Mouse (Mus musculus) liver, embryonic 16.5 days (tissue): ENCODE data around the gene Uhrf1. TPM values are rescaled to one million over a fixed set of nuclear protein-coding genes. Genes with fewer than 3 reads are reported as not detected.
A peak's percentile ranks its signal among the peaks of the same experiment; 100 is the strongest.

ENCODE experiments used
- ATAC-seq: fragments of 200-750 bp; cut with Nextera tagmentation; 2 replicates; pipeline ENCODE4 v1.8.0; 2017; ENCODE audit warnings: low read depth, mild to moderate bottlenecking, moderate number of reproducible peaks, moderate library complexity
- H3K27ac ChIP-seq: fragments of 300-500 bp; sonication (generic); 2 replicates; pipeline ENCODE4 v1.5.1; 2014; ENCODE audit warnings: mild to moderate bottlenecking, low read length
- H3K27me3 ChIP-seq: fragments of 300-500 bp; sonication (generic); 2 replicates; pipeline ENCODE4 v1.6.1; 2014; ENCODE audit warnings: low read depth, low read length, mixed read lengths; ENCODE audit not compliant: control insufficient read depth, insufficient read depth
- H3K36me3 ChIP-seq: fragments of 300-500 bp; sonication (generic); 2 replicates; pipeline ENCODE4 v1.6.1; 2014; ENCODE audit warnings: mild to moderate bottlenecking; ENCODE audit not compliant: control insufficient read depth, insufficient read depth
- H3K4me1 ChIP-seq: fragments of 300-500 bp; sonication (generic); 2 replicates; pipeline ENCODE4 v1.6.1; 2014; ENCODE audit warnings: low read depth, low read length, mixed read lengths; ENCODE audit not compliant: control insufficient read depth
- H3K4me2 ChIP-seq: fragments of 300-500 bp; sonication (generic); 2 replicates; pipeline ENCODE4 v1.6.1; 2014; ENCODE audit warnings: low read depth, low read length, mixed read lengths
- H3K4me3 ChIP-seq: fragments of 300-500 bp; sonication (generic); 2 replicates; pipeline ENCODE4 v1.5.1; 2014; ENCODE audit warnings: low read depth, mild to moderate bottlenecking, low read length
- H3K9ac ChIP-seq: fragments of 300-500 bp; sonication (generic); 2 replicates; pipeline ENCODE4 v1.6.1; 2014; ENCODE audit warnings: low read depth, low read length
- H3K9me3 ChIP-seq: fragments of 300-500 bp; sonication (generic); replicated peaks from 2 replicates; pipeline ENCODE4 v1.6.1; 2016; ENCODE audit warnings: low read length; ENCODE audit not compliant: control insufficient read depth
- WGBS: fragments of 180-500 bp; shearing (Covaris S2); extraction: QIAGEN DNeasy Blood & Tissue Kit; methylation state at CpG from one replicate; pipeline ENCODE4 v1.1.7; 2014; ENCODE audit not compliant: insufficient replicate concordance; 5-methylcytosine and 5-hydroxymethylcytosine counted together
- polyA plus RNA-seq: library from polyadenylated mRNA; unstranded; fragments of >200 nt; fragmentation: Nextera tagmentation; extraction: Ambion mirVana; gene quantifications from 2 replicates; pipeline ENCODE4 v1.2.1, GENCODE M21; 2015

Gene Uhrf1
- polyA plus RNA-seq, 1 experiment from 2014 or later: 86.0 TPM

DNA sequence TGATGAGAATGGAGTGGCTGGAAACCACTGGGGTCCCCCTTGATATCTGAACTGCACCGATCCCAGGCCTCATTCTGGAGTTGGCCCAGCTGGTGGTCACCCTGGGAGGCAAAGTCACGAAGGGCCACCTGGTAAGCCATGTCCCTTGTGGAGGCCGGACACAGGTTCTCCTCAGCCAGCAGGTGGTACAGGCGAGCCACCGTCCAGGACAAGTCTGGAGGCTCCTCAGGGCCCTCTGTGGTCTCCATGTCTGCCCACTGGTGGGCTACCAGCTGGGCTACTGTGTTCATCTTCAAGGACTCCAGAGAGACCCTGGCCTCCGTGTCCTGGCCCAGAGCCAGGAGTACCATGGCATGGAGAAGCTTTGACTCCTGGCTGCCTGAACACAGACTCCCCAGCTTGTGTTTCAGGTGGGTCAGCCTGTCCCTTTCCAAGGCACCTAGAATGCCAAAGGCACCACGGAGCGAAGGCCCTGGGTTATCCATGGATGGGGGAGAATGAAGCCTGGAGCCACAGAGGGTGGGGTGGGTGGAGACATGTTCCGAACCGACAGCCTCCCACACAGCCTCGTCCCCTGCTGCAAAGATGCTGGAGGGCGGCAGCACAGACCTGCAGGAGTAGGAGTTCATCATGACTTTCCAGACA is 31.4 kb upstream of the Uhrf1 start:
- Histone ChIP-seq H3K9ac (no peak overlapping the region), H3K27ac (no peak overlapping the region), H3K9me3 (no peaks in the 10 kb centered on the region), H3K36me3 (peaks cover 8% of the 10 kb centered on the region), H3K27me3 (no peaks in the 10 kb centered on the region), H3K4me1 (peaks cover 37% of the 10 kb centered on the region), H3K4me3 (no peak overlapping the region), H3K4me2 (no peak overlapping the region)
- 77% methylated on average over 12 of the region's 12 CpGs for WGBS
- no peak for ATAC-seq

DNA sequence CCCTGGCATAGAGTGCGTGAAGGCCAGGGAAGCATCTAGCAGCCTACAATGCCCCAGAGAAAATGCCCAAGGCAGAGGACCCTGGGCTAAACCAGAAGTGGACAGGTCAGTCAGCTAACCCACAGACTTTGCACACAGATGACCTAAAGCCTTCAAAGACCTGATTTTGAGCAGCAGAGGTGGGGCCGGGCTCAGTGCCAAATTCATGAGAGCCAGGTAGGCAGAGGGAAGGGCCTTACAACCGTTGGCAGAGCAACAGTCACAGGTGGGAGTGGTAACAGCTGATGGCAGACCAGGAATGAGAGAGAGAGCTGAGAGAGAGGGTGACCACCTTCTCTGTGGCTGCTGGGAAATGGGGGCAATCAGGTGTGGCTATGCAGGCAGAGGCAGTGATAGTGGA is 30.5 kb upstream of the Uhrf1 start:
- no peak for ATAC-seq
- 0 out of 2 replicates have a peak overlapping the region, but pooled peaks have one; percentile 10 for H3K4me2 ChIP-seq
- H3K9me3 ChIP-seq: no peaks in the 10 kb centered on the region
- no peak overlapping the region for H3K9ac ChIP-seq
- no peak overlapping the region for H3K27ac ChIP-seq
- H3K4me3 ChIP-seq: no peak overlapping the region
- peaks cover 46% of the 10 kb centered on the region for H3K4me1 ChIP-seq
- peaks cover 8% of the 10 kb centered on the region for H3K36me3 ChIP-seq
- WGBS: 62% methylated on average over 3 of the region's 3 CpGs
- H3K27me3 ChIP-seq: no peaks in the 10 kb centered on the region

DNA sequence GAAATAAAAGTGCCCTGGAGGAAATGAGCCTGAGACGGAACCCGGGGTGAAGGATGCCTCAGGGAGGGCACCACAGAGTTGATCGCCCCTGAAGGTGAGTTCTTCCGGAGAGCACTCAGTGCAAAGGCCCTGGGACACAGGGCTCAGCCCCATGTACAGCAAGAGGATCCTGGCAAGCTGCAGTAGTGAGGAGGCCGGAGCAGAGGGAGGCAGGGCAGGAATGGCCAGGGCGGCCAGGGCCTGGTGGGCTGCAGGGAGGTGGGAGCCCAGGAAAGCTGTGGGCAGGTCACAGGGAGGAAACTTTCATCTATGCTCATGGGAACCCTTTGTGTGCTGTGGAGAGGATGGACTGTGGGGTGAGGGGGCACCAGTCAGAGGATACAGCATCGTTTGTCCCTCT is 29.6 kb upstream of the Uhrf1 start:
- H3K9ac ChIP-seq: 0 out of 2 replicates have a peak overlapping the region, but pooled peaks have one; percentile 0

DNA sequence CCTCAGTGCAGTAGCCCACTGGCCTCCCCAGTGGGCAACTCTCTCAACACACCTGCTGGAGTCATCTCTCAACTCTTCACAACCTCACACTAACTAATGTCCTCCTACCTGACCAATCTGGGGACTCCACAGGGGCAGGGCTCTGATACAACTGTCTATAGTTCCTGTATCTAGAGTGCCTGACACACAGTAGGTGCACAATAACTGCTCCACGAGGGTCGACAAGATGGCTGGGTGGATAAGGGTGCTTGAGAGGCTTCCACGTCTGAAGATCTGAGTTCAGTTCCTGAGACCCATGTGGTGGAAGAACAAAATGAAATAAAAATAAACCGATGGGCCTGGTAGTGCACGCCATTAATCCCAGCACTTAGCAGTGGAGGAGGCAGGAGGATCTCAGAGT is 29.1 kb upstream of the Uhrf1 start:
- Histone ChIP-seq H3K4me2 (no peak overlapping the region), H3K9me3 (no peaks in the 10 kb centered on the region), H3K4me1 (peaks cover 55% of the 10 kb centered on the region), H3K36me3 (peaks cover 8% of the 10 kb centered on the region), H3K27me3 (no peaks in the 10 kb centered on the region), H3K9ac (no peak overlapping the region), H3K27ac (peak overlapping the region; percentile 1; the same call in 1 of the 2 replicates), H3K4me3 (no peak overlapping the region)
- ATAC-seq: no peak
- 75% methylated on average over 5 of the region's 5 CpGs for WGBS

More for the DNA sequence above, 29.6 kb upstream of the Uhrf1 start:
- ATAC-seq: no peak
- peaks cover 8% of the 10 kb centered on the region for H3K36me3 ChIP-seq
- no peak overlapping the region for H3K4me2 ChIP-seq
- H3K27ac ChIP-seq: no peak overlapping the region
- H3K9me3 ChIP-seq: no peaks in the 10 kb centered on the region
- H3K4me1 ChIP-seq: peaks cover 55% of the 10 kb centered on the region
- no peak overlapping the region for H3K4me3 ChIP-seq
- WGBS: 77% methylated on average over 7 of the region's 7 CpGs
- H3K27me3 ChIP-seq: no peaks in the 10 kb centered on the region

DNA sequence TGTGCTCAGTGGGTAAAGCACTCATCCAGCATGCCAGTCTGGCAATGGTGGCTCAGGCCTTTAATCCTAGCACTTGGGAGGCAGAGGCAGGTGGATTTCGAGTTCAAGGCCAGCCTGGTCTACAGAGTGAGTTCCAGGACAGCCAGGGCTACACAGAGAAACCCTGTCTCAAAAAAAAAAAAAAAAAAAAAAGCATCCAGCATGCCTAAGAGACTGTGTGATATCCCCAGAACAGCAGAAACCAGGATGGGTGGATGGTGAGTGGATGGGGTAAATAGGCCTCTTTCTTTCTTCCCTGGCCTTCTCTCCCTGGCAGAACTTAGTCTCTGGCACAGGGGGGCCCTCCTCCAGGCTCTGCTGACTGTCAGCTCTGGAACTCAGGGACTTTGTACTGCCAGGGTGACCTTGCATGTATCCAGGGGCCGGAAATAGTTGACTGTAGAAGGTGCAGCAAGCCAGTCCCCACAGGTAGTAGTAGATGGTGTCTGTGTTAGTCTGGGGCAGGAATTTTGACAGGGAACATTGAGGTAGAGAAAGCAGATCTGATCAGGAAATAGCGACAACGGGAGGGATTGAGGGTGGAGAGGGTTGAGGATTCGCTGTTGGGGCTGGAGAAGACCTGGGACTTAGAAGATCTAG is 27.2 kb upstream of the Uhrf1 start:
- Histone ChIP-seq H3K27ac (peak overlapping the region; percentile 90), H3K4me1 (peaks cover 53% of the 10 kb centered on the region), H3K36me3 (peaks cover 7% of the 10 kb centered on the region), H3K27me3 (no peaks in the 10 kb centered on the region), H3K9me3 (no peaks in the 10 kb centered on the region), H3K4me3 (peak overlapping the region; percentile 79), H3K9ac (peak overlapping the region; percentile 86), H3K4me2 (peak overlapping the region; percentile 88)
- 13% methylated on average over 5 of the region's 5 CpGs for WGBS
- ATAC-seq: peak; percentile 41

DNA sequence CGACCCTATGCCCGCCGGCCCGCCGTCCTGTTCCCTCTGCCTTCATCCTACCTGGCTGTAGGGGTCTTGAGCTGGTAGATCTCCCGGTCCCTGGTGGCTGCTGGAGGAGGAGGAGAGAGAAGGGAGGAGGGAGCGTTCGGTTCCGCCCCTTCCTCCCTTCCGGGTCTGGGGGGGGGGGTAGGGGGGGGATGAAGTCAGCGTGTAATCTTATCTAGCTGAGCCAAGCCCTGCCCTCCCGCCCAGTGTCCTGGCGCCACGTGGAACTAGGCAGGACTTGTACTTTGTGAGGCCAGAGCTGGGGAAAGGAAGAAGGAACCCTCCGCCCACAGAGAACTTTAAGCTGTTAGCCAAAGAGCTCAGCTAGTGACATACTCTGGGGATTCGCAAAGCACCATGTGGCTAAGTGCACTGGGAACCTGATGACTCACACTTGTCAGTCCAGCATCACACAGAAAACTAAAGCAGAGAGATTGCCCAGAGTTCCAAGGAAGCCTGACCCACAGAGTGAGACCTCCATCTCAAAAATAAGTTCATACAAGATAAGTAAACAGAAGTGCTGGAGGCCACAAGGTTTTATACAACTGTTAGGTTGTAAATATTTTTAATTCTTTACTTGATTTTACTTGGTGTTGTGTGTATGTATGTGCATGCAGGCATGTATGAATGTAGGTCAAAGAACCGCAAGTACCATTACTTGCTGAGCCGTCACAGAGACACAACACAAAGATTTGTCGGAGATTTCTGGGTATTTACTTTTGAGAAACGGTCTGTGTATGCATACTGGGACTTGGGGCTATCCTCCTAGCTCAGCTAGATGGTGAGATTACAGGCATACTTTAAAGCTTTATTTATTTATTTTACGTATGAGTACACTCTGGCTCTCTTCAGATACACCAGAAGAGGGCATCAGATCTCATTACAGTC is 26.2 kb upstream of the Uhrf1 start, which contains the start of gene Ticam1:
Gene Ticam1, minus strand, starts transcription at position 144 of the 924 bp plus-strand sequence.
- ATAC-seq: peak; percentile 94
- Histone ChIP-seq H3K27me3 (no peaks in the 10 kb centered on the region), H3K9me3 (no peaks in the 10 kb centered on the region), H3K27ac (peak within 1 kb of the TSS; percentile 90), H3K4me2 (peak within 1 kb of the TSS; percentile 88), H3K36me3 (peaks cover 7% of the 10 kb centered on the region), H3K4me3 (peak within 1 kb of the TSS; percentile 79), H3K4me1 (peaks cover 60% of the 10 kb centered on the region), H3K9ac (peak within 1 kb of the TSS; percentile 86)
- WGBS: 3% methylated on average over 20 of the region's 21 CpGs

DNA sequence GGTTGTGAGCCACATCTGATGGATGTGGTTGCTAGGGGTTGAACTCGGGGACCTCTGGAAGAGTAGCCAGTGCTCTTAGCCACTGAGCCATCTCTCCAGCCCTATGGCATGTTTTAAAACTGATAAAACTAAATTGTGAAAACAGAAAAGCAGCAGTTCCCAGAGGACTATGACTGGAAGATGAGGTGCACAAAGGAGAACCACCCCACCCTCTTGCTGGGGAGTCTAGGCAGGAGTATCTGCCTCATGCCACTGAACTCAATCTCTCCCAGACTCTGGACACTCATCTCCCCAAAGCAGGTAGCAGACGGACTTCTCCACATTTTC is 25.6 kb upstream of the Uhrf1 start:
- no peaks in the 10 kb centered on the region for H3K9me3 ChIP-seq
- WGBS: 19% methylated on average over 2 of the region's 2 CpGs
- peak overlapping the region; percentile 88 for H3K4me2 ChIP-seq
- ATAC-seq: no peak
- peaks cover 7% of the 10 kb centered on the region for H3K36me3 ChIP-seq
- peaks cover 55% of the 10 kb centered on the region for H3K4me1 ChIP-seq
- H3K9ac ChIP-seq: peak overlapping the region; percentile 53
- H3K4me3 ChIP-seq: peak overlapping the region; percentile 79
- H3K27ac ChIP-seq: peak overlapping the region; percentile 90
- no peaks in the 10 kb centered on the region for H3K27me3 ChIP-seq

DNA sequence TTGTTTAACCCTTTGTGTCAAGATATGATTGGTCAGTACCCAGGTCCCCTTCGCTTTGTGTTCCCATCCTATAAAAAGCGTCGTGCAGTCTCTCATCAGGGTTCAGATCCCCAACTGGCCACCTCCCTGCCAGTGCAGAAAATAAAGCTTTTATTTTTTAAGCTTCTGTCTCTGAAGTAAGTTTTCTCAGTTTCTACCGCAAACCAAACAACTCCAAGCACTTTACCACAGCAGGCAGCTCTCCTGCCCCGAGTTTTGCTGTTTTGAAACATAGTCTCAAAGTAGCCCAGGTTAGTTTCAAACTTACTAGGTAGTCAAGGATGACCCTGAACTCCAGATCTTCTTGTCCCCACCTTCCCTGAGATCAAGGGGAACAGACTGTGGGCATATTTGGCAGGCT is 24.8 kb upstream of the Uhrf1 start:
- no peak overlapping the region for H3K4me3 ChIP-seq
- WGBS: 82% methylated on average over 5 of the region's 5 CpGs
- ATAC-seq: no peak
- H3K9me3 ChIP-seq: no peaks in the 10 kb centered on the region
- H3K36me3 ChIP-seq: peaks cover 10% of the 10 kb centered on the region
- no peak overlapping the region for H3K4me2 ChIP-seq
- no peak overlapping the region for H3K27ac ChIP-seq
- H3K27me3 ChIP-seq: no peaks in the 10 kb centered on the region
- H3K9ac ChIP-seq: peak overlapping the region; percentile 53; the same call in 1 of the 2 replicates
- peaks cover 47% of the 10 kb centered on the region for H3K4me1 ChIP-seq
